Mouse (Mus musculus) embryonic facial prominence, embryonic 15.5 days (tissue): ENCODE results near the gene Fam207a. TPM values are rescaled to one million over a fixed set of nuclear protein-coding genes. Genes with fewer than 3 reads are reported as not detected.
A peak's percentile ranks its signal among the peaks of the same experiment; 100 is the strongest.

Experiments
- ATAC-seq: fragments of 200-750 bp; cut with Nextera tagmentation; 2 replicates; pipeline ENCODE4 v1.8.0; 2017; ENCODE audit warnings: low read depth, moderate TSS enrichment; ENCODE audit not compliant: insufficient number of reproducible peaks, low FRiP score, low TSS enrichment
- H3K27ac ChIP-seq: fragments of 300-500 bp; sonication (generic); replicated peaks from 2 replicates; pipeline ENCODE4 v1.5.1; 2015; ENCODE audit warnings: mild to moderate bottlenecking, inconsistent platforms
- H3K27me3 ChIP-seq: fragments of 300-500 bp; sonication (generic); 2 replicates; pipeline ENCODE4 v1.6.1; 2015; ENCODE audit warnings: inconsistent platforms
- H3K36me3 ChIP-seq: fragments of 300-500 bp; sonication (generic); 2 replicates; pipeline ENCODE4 v1.6.1; 2015; ENCODE audit warnings: mild to moderate bottlenecking, inconsistent platforms
- H3K4me1 ChIP-seq: fragments of 300-500 bp; sonication (generic); 2 replicates; pipeline ENCODE4 v1.6.1; 2015; ENCODE audit warnings: inconsistent platforms
- H3K4me2 ChIP-seq: fragments of 300-500 bp; sonication (generic); replicated peaks from 2 replicates; pipeline ENCODE4 v1.6.1; 2015; ENCODE audit warnings: mild to moderate bottlenecking, inconsistent platforms
- H3K4me3 ChIP-seq: fragments of 300-500 bp; sonication (generic); replicated peaks from 2 replicates; pipeline ENCODE4 v1.5.1; 2015; ENCODE audit warnings: mild to moderate bottlenecking, inconsistent platforms
- H3K9ac ChIP-seq: fragments of 300-500 bp; sonication (generic); 2 replicates; pipeline ENCODE4 v1.6.1; 2015; ENCODE audit warnings: inconsistent platforms
- H3K9me3 ChIP-seq: fragments of 300-500 bp; sonication (generic); replicated peaks from 2 replicates; pipeline ENCODE4 v1.6.1; 2016; ENCODE audit warnings: inconsistent platforms
- WGBS: fragments of 180-500 bp; shearing (Covaris S2); methylation state at CpG from one replicate; pipeline ENCODE4 v1.1.7; 2015; 5-methylcytosine and 5-hydroxymethylcytosine counted together
- polyA plus RNA-seq: library from polyadenylated mRNA; unstranded; fragments of >200 nt; fragmentation: Nextera tagmentation; extraction: Ambion mirVana; gene quantifications from 2 replicates; pipeline ENCODE4 v1.2.1, GENCODE M21; 2015

Gene Fam207a
- polyA plus RNA-seq, 1 experiment from 2014 or later: 37.5 TPM

GRCm38 (mm10) chr10:77465902-77466301 is 49.7 kb downstream of the Fam207a start:
- Histone ChIP-seq H3K36me3 (no peaks in the 10 kb centered on the region), H3K27ac (no peak overlapping the region), H3K4me2 (no peak overlapping the region), H3K4me3 (no peak overlapping the region), H3K9ac (no peak overlapping the region), H3K9me3 (no peaks in the 10 kb centered on the region), H3K27me3 (no peaks in the 10 kb centered on the region), H3K4me1 (0 out of 2 replicates have a peak, but pooled peaks cover 4% of the 10 kb centered on the region)
- 62% methylated on average over 5 of the region's 5 CpGs for WGBS
- no peak for ATAC-seq

- Histone ChIP-seq H3K27ac (no peak overlapping the region), H3K4me3 (no peak overlapping the region), H3K9ac (no peak overlapping the region), H3K4me1 (0 out of 2 replicates have a peak, but pooled peaks cover 4% of the 10 kb centered on the region), H3K27me3 (no peaks in the 10 kb centered on the region), H3K4me2 (no peak overlapping the region), H3K9me3 (no peaks in the 10 kb centered on the region), H3K36me3 (no peaks in the 10 kb centered on the region)
- WGBS: 63% methylated on average over 10 of the region's 10 CpGs
- 0 out of 2 replicates have a peak, but pooled peaks have one; percentile 36 for ATAC-seq
These were observed 51.2 kb downstream of the Fam207a start for GRCm38 (mm10) chr10:77464181-77464936.

- Histone ChIP-seq H3K36me3 (no peaks in the 10 kb centered on the region), H3K9ac (no peak overlapping the region), H3K9me3 (no peaks in the 10 kb centered on the region), H3K4me2 (no peak overlapping the region), H3K4me3 (no peak overlapping the region), H3K4me1 (0 out of 2 replicates have a peak, but pooled peaks cover 4% of the 10 kb centered on the region), H3K27ac (no peak overlapping the region), H3K27me3 (no peaks in the 10 kb centered on the region)
- ATAC-seq: no peak
- WGBS: 82% methylated on average over 8 of the region's 8 CpGs
These were observed 54.4 kb downstream of the Fam207a start for GRCm38 (mm10) chr10:77461161-77461560.

- Histone ChIP-seq H3K36me3 (no peaks in the 10 kb centered on the region), H3K4me3 (no peak overlapping the region), H3K4me2 (no peak overlapping the region), H3K27me3 (no peaks in the 10 kb centered on the region), H3K27ac (no peak overlapping the region), H3K9me3 (no peaks in the 10 kb centered on the region), H3K4me1 (no peaks in the 10 kb centered on the region), H3K9ac (no peak overlapping the region)
- ATAC-seq: no peak
- WGBS: 80% methylated on average over 3 of the region's 3 CpGs
These were observed 57.9 kb downstream of the Fam207a start for GRCm38 (mm10) chr10:77457701-77458100.

- WGBS: 62% methylated on average over 7 of the region's 7 CpGs
- H3K9me3 ChIP-seq: 0 out of 2 replicates have a peak, but pooled peaks cover 4% of the 10 kb centered on the region
- no peaks in the 10 kb centered on the region for H3K36me3 ChIP-seq
- H3K27me3 ChIP-seq: no peaks in the 10 kb centered on the region
- no peak overlapping the region for H3K27ac ChIP-seq
- no peak for ATAC-seq
- no peak overlapping the region for H3K4me2 ChIP-seq
- no peak overlapping the region for H3K9ac ChIP-seq
- 0 out of 2 replicates have a peak, but pooled peaks cover 3% of the 10 kb centered on the region for H3K4me1 ChIP-seq
- H3K4me3 ChIP-seq: no peak overlapping the region
These were observed 59.1 kb downstream of the Fam207a start for GRCm38 (mm10) chr10:77456507-77456906.

- Histone ChIP-seq H3K36me3 (no peaks in the 10 kb centered on the region), H3K9me3 (0 out of 2 replicates have a peak, but pooled peaks cover 4% of the 10 kb centered on the region), H3K27me3 (no peaks in the 10 kb centered on the region), H3K4me1 (0 out of 2 replicates have a peak, but pooled peaks cover 3% of the 10 kb centered on the region), H3K4me3 (no peak overlapping the region), H3K27ac (no peak overlapping the region), H3K9ac (no peak overlapping the region), H3K4me2 (no peak overlapping the region)
- no peak for ATAC-seq
- 66% methylated on average over 14 of the region's 14 CpGs for WGBS
These were observed 60.2 kb downstream of the Fam207a start for GRCm38 (mm10) chr10:77455251-77456010.

- 78% methylated on average over 6 of the region's 6 CpGs for WGBS
- Histone ChIP-seq H3K4me3 (no peak overlapping the region), H3K27me3 (no peaks in the 10 kb centered on the region), H3K27ac (no peak overlapping the region), H3K36me3 (no peaks in the 10 kb centered on the region), H3K9me3 (0 out of 2 replicates have a peak, but pooled peaks cover 4% of the 10 kb centered on the region), H3K4me2 (no peak overlapping the region), H3K9ac (no peak overlapping the region), H3K4me1 (peaks cover 8% of the 10 kb centered on the region)
- no peak for ATAC-seq
These were observed 60.8 kb downstream of the Fam207a start for GRCm38 (mm10) chr10:77454795-77455194.

- no peak for ATAC-seq
- H3K4me2 ChIP-seq: no peak overlapping the region
- no peak overlapping the region for H3K9ac ChIP-seq
- 76% methylated on average over 4 of the region's 4 CpGs for WGBS
- H3K27ac ChIP-seq: no peak overlapping the region
- H3K4me3 ChIP-seq: no peak overlapping the region
- no peaks in the 10 kb centered on the region for H3K27me3 ChIP-seq
- 0 out of 2 replicates have a peak, but pooled peaks cover 4% of the 10 kb centered on the region for H3K9me3 ChIP-seq
- peaks cover 25% of the 10 kb centered on the region for H3K4me1 ChIP-seq
- H3K36me3 ChIP-seq: no peaks in the 10 kb centered on the region
These were observed 63.8 kb downstream of the Fam207a start for GRCm38 (mm10) chr10:77451822-77452221.

GRCm38 (mm10) chr10:77450159-77450464 is 65.5 kb downstream of the Fam207a start:
- H3K9ac ChIP-seq: no peak overlapping the region
- H3K27ac ChIP-seq: no peak overlapping the region
- H3K27me3 ChIP-seq: 0 out of 2 replicates have a peak, but pooled peaks cover 4% of the 10 kb centered on the region
- H3K4me3 ChIP-seq: no peak overlapping the region
- peaks cover 25% of the 10 kb centered on the region for H3K4me1 ChIP-seq
- H3K36me3 ChIP-seq: no peaks in the 10 kb centered on the region
- 0 out of 2 replicates have a peak, but pooled peaks cover 4% of the 10 kb centered on the region for H3K9me3 ChIP-seq
- no peak for ATAC-seq
- no peak overlapping the region for H3K4me2 ChIP-seq

GRCm38 (mm10) chr10:77449315-77450158 is 66.0 kb downstream of the Fam207a start:
- Histone ChIP-seq H3K4me2 (peak overlapping the region; percentile 54), H3K4me1 (peaks cover 25% of the 10 kb centered on the region), H3K4me3 (peak overlapping the region; percentile 32), H3K27me3 (0 out of 2 replicates have a peak, but pooled peaks cover 4% of the 10 kb centered on the region), H3K36me3 (no peaks in the 10 kb centered on the region), H3K27ac (no peak overlapping the region; the same call in 1 of the 2 replicates), H3K9me3 (0 out of 2 replicates have a peak, but pooled peaks cover 4% of the 10 kb centered on the region), H3K9ac (no peak overlapping the region)
- no peak for ATAC-seq
- WGBS: 10% methylated on average over 23 of the region's 23 CpGs
